Mouse (Mus musculus): ENCODE data around the gene Arhgef12.

Arhgef12 gene

GRCm38 (mm10) chr9:42927498-42927897 lies 179.5 kb downstream of the Arhgef12 start:
- no peak for DNase-seq (ENCODE audit: low read depth in 2 of 2, low spot score in 2 of 2)

GRCm38 (mm10) chr9:42926564-42926963 lies 180.5 kb downstream of the Arhgef12 start:
- DNase-seq (ENCODE audit: low read depth in 2 of 2, low spot score in 2 of 2): no peak

GRCm38 (mm10) chr9:42921830-42922229 lies 185.2 kb downstream of the Arhgef12 start:
- no peak for DNase-seq (ENCODE audit: low read depth in 2 of 2, low spot score in 2 of 2)

GRCm38 (mm10) chr9:42920190-42920589 lies 186.8 kb downstream of the Arhgef12 start:
- DNase-seq (ENCODE audit: low read depth in 2 of 2, low spot score in 2 of 2): no peak

GRCm38 (mm10) chr9:42917911-42918310 lies 189.1 kb downstream of the Arhgef12 start:
- DNase-seq (ENCODE audit: low read depth in 2 of 2, low spot score in 2 of 2): no peak
